ENCODE assay signal across 8 mouse cellular contexts in genomic region chr11:49087830-49088616, GRCm38 (mm10). TPM values are rescaled to one million over a fixed set of nuclear protein-coding genes. Genes with fewer than 3 reads are reported as not detected.
DNase-seq lines count a peak whose midpoint lies in the region; ATAC-seq lines count a peak whose summit lies in the region.

No protein-coding gene starts in this region.

- WGBS in forebrain, embryonic 13.5 days, result 47% methylated on average over 22 of the region's 22 CpGs
- 46% methylated on average over 22 of the region's 22 CpGs for WGBS in forebrain, embryonic 16.5 days
- WGBS in liver, embryonic 16.5 days (ENCODE audit: insufficient replicate concordance), result 15% methylated on average over 22 of the region's 22 CpGs

- H3K27ac ChIP-seq in forebrain, embryonic 13.5 days, result no peak overlapping the region
- H3K27ac ChIP-seq in forebrain, embryonic 16.5 days (ENCODE audit: low read length), result no peak overlapping the region
- H3K27ac ChIP-seq in liver, embryonic 16.5 days (ENCODE audit: low read length), result peak overlapping the region; percentile 93

- H3K36me3 ChIP-seq in forebrain, embryonic 13.5 days (ENCODE audit: poor library complexity, severe bottlenecking), result no peaks in the 10 kb centered on the region
- no peaks in the 10 kb centered on the region for H3K36me3 ChIP-seq in forebrain, embryonic 16.5 days (ENCODE audit: control insufficient read depth, insufficient read depth)
- no peaks in the 10 kb centered on the region for H3K36me3 ChIP-seq in liver, embryonic 16.5 days (ENCODE audit: control insufficient read depth, insufficient read depth)

- H3K9ac ChIP-seq in forebrain, embryonic 13.5 days, result no peak overlapping the region
- no peak overlapping the region for H3K9ac ChIP-seq in forebrain, embryonic 16.5 days (replicated peaks; ENCODE audit: low read depth, low read length)
- H3K9ac ChIP-seq in liver, embryonic 16.5 days (ENCODE audit: low read depth, low read length), result peak overlapping the region; percentile 69

- H3K9me3 ChIP-seq in forebrain, embryonic 13.5 days (replicated peaks), result no peaks in the 10 kb centered on the region
- no peaks in the 10 kb centered on the region for H3K9me3 ChIP-seq in forebrain, embryonic 16.5 days (ENCODE audit: control insufficient read depth, low read length)
- H3K9me3 ChIP-seq in liver, embryonic 16.5 days (replicated peaks; ENCODE audit: control insufficient read depth, low read length), result no peaks in the 10 kb centered on the region

- peak; percentile 42 for DNase-seq in T-cell, adult 2 months (ENCODE audit: low spot score)
- DNase-seq in spleen, adult 18-20 months, result peak; percentile 59 to 63
- no peak for DNase-seq in cerebellum, postnatal 36 days
- DNase-seq in layer of hippocampus, adult 9-10 months (ENCODE audit: low spot score), result no peak

- H3K4me1 ChIP-seq in forebrain, embryonic 13.5 days, result peaks cover 5% of the 10 kb centered on the region; the same call in 1 of the 2 replicates
- H3K4me1 ChIP-seq in forebrain, embryonic 16.5 days (replicated peaks; ENCODE audit: control insufficient read depth, insufficient read depth, low read length), result no peaks in the 10 kb centered on the region
- peaks cover 76% of the 10 kb centered on the region for H3K4me1 ChIP-seq in liver, embryonic 16.5 days (ENCODE audit: control insufficient read depth, low read depth, low read length)

- ATAC-seq in forebrain, embryonic 13.5 days, result no peak
- no peak for ATAC-seq in forebrain, embryonic 16.5 days
- peak; percentile 43 to 53; a peak in 2 of 4 replicates for ATAC-seq in hematopoietic stem cell, adult 5-6 weeks (replicated peaks in 1 of 2; ENCODE audit: insufficient read depth in 1 of 2, low FRiP score in 2 of 2, low TSS enrichment in 1 of 2, low read depth in 1 of 2, poor library complexity in 2 of 2, severe bottlenecking in 2 of 2)
- ATAC-seq in liver, embryonic 16.5 days (ENCODE audit: low read depth), result peak; percentile 93

- H3K4me2 ChIP-seq in forebrain, embryonic 13.5 days, result 0 out of 2 replicates have a peak overlapping the region, but pooled peaks have one; percentile 22
- H3K4me2 ChIP-seq in forebrain, embryonic 16.5 days (ENCODE audit: low read length), result no peak overlapping the region
- peak overlapping the region; percentile 82 for H3K4me2 ChIP-seq in liver, embryonic 16.5 days (ENCODE audit: low read depth, low read length)

- no peak overlapping the region for H3K4me3 ChIP-seq in forebrain, embryonic 13.5 days
- no peak overlapping the region for H3K4me3 ChIP-seq in forebrain, embryonic 16.5 days (replicated peaks; ENCODE audit: low read length)
- peak overlapping the region; percentile 45 for H3K4me3 ChIP-seq in liver, embryonic 16.5 days (ENCODE audit: low read depth, low read length)

- no peaks in the 10 kb centered on the region for H3K27me3 ChIP-seq in forebrain, embryonic 13.5 days
- no peaks in the 10 kb centered on the region for H3K27me3 ChIP-seq in forebrain, embryonic 16.5 days (replicated peaks; ENCODE audit: control insufficient read depth, insufficient read depth, low read length)
- H3K27me3 ChIP-seq in liver, embryonic 16.5 days (ENCODE audit: control insufficient read depth, insufficient read depth, low read depth, low read length), result no peaks in the 10 kb centered on the region

RNA-seq across cellular contexts. Expression of gene Ifi47, which starts 11.6 kb away (rescaled TPM):
- polyA plus RNA-seq in forebrain, embryonic 13.5 days (2015; fragmentation: Nextera tagmentation; extraction: Ambion mirVana), result 0.27 and 0.47 TPM in 2 replicates
- polyA plus RNA-seq in forebrain, embryonic 16.5 days (2015; fragmentation: Nextera tagmentation; extraction: Ambion mirVana), result 0.56 and 0.81 TPM in 2 replicates
- total RNA-seq in hematopoietic stem cell, adult 5-6 weeks (2017), result 57.2 and 82.0 TPM in 2 replicates
- 7.0 and 7.9 TPM in 2 replicates for polyA plus RNA-seq in liver, embryonic 16.5 days (2015; fragmentation: Nextera tagmentation; extraction: Ambion mirVana)

RNA-seq across cellular contexts. Expression of gene Tgtp2, which starts 24.0 kb away (rescaled TPM):
- not detected in 2 replicates for polyA plus RNA-seq in forebrain, embryonic 13.5 days (2015; fragmentation: Nextera tagmentation; extraction: Ambion mirVana)
- not detected in 2 replicates for polyA plus RNA-seq in forebrain, embryonic 16.5 days (2015; fragmentation: Nextera tagmentation; extraction: Ambion mirVana)
- 551 and 622 TPM in 2 replicates for total RNA-seq in hematopoietic stem cell, adult 5-6 weeks (2017)
- 0.35 and 0.57 TPM in 2 replicates for polyA plus RNA-seq in liver, embryonic 16.5 days (2015; fragmentation: Nextera tagmentation; extraction: Ambion mirVana)

RNA-seq across cellular contexts. Expression of gene Olfr1396, which starts 26.7 kb away (rescaled TPM):
- not detected in 2 replicates for polyA plus RNA-seq in forebrain, embryonic 13.5 days (2015; fragmentation: Nextera tagmentation; extraction: Ambion mirVana)
- not detected in 2 replicates for polyA plus RNA-seq in forebrain, embryonic 16.5 days (2015; fragmentation: Nextera tagmentation; extraction: Ambion mirVana)
- total RNA-seq in hematopoietic stem cell, adult 5-6 weeks (2017), result not detected in 2 replicates
- not detected in 2 replicates for polyA plus RNA-seq in liver, embryonic 16.5 days (2015; fragmentation: Nextera tagmentation; extraction: Ambion mirVana)

RNA-seq across cellular contexts. Expression of gene 9930111J21Rik2, which starts 37.0 kb away (rescaled TPM):
- 0.13 and 0.21 TPM in 2 replicates for polyA plus RNA-seq in forebrain, embryonic 13.5 days (2015; fragmentation: Nextera tagmentation; extraction: Ambion mirVana)
- polyA plus RNA-seq in forebrain, embryonic 16.5 days (2015; fragmentation: Nextera tagmentation; extraction: Ambion mirVana), result 0.34 and 0.53 TPM in 2 replicates
- 35.6 and 56.0 TPM in 2 replicates for total RNA-seq in hematopoietic stem cell, adult 5-6 weeks (2017)
- polyA plus RNA-seq in liver, embryonic 16.5 days (2015; fragmentation: Nextera tagmentation; extraction: Ambion mirVana), result 1.3 and 1.5 TPM in 2 replicates

RNA-seq across cellular contexts. Expression of gene Olfr1395, which starts 54.1 kb away (rescaled TPM):
- polyA plus RNA-seq in forebrain, embryonic 13.5 days (2015; fragmentation: Nextera tagmentation; extraction: Ambion mirVana), result not detected in 2 replicates
- polyA plus RNA-seq in forebrain, embryonic 16.5 days (2015; fragmentation: Nextera tagmentation; extraction: Ambion mirVana), result not detected in 2 replicates
- total RNA-seq in hematopoietic stem cell, adult 5-6 weeks (2017), result not detected in 2 replicates
- polyA plus RNA-seq in liver, embryonic 16.5 days (2015; fragmentation: Nextera tagmentation; extraction: Ambion mirVana), result not detected in 2 replicates

Comparison
In these comparisons a context has a peak if more than half of its experiments do, and no peak if none do; other contexts are left out.
1. ATAC-seq: peak in hematopoietic stem cell, adult 5-6 weeks (2 of 2) and liver, embryonic 16.5 days (single experiment); none in forebrain, embryonic 13.5 days (single experiment) and forebrain, embryonic 16.5 days (single experiment).
2. DNase-seq: peak in T-cell, adult 2 months (single experiment) and spleen, adult 18-20 months (2 of 2); none in cerebellum, postnatal 36 days (0 of 2) and layer of hippocampus, adult 9-10 months (single experiment).